Mouse (Mus musculus): ENCODE results near the gene Dlg1.
A peak's percentile ranks its signal among the peaks of the same experiment; 100 is the strongest.

Dlg1 gene

GRCm38 (mm10) chr16:31865242-31865641, 202.0 kb downstream of the Dlg1 start:
- no peak for DNase-seq

GRCm38 (mm10) chr16:31866911-31867310, 203.7 kb downstream of the Dlg1 start:
- no peak for DNase-seq

GRCm38 (mm10) chr16:31867736-31868135, 204.5 kb downstream of the Dlg1 start:
- DNase-seq: no peak

GRCm38 (mm10) chr16:31873721-31874120, 210.5 kb downstream of the Dlg1 start:
- DNase-seq: no peak

DNA sequence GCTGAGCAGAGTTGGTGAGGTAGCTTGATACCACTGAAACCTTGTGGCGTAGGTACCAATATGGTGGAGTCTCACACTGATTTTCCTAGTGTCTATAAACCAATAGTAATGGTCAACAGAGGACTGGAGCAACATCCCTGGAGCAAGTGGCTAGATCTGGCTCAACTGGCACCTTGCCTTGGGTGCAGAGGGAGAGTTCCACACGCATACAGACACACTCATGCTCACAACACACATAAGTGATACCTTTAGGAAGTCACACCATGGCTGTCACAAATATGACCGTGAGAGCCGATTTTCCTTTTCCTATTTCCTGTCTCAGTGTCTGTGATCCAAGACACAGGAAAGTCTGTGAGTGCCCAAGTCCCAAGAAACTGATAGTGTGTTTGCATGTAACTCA, 212.1 kb downstream of the Dlg1 start:
- no peak for DNase-seq

- DNase-seq: no peak
These were observed 213.1 kb downstream of the Dlg1 start for GRCm38 (mm10) chr16:31876386-31876785.

- no peak for DNase-seq
These were observed 214.8 kb downstream of the Dlg1 start for GRCm38 (mm10) chr16:31878052-31878451.

DNA sequence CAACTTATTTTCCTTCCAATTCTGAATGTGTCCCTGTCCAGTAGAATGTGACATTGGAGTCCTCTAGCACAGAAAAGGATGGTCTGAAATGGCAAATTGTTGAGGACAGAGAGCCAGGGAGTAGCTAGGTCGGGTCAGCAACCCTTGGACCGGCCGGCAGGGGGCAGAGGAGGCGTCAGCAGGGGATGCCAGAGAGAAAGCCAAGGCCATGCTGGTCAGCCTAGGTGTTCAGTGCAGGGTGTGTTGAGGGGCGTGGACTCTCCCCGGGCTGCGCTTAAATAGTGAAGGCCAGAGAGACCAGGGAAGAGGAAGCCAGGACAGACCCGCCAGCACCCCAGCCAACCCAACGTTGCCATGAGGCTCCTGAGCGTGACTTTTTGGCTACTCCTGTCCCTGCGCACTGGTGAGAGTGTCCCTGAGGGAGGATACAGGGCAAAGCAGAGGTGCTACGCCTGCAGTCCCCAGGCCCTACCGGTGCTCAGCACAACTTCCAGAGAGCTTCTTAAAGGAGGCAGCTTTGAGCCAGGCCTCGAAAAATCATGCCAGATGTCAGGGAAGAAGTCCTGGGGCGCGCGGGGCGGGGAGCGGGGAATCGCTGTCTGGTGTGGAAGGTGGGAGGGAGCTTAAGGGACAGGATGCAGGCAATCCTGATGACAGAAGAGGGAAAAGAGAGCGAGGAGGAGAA, 215.5 kb downstream of the Dlg1 start, which contains the start of gene Meltf:
Gene Meltf (plus strand): TSS at position 238 of the 685 bp plus-strand sequence.
- DNase-seq: peak; percentile 73 to 82

DNA sequence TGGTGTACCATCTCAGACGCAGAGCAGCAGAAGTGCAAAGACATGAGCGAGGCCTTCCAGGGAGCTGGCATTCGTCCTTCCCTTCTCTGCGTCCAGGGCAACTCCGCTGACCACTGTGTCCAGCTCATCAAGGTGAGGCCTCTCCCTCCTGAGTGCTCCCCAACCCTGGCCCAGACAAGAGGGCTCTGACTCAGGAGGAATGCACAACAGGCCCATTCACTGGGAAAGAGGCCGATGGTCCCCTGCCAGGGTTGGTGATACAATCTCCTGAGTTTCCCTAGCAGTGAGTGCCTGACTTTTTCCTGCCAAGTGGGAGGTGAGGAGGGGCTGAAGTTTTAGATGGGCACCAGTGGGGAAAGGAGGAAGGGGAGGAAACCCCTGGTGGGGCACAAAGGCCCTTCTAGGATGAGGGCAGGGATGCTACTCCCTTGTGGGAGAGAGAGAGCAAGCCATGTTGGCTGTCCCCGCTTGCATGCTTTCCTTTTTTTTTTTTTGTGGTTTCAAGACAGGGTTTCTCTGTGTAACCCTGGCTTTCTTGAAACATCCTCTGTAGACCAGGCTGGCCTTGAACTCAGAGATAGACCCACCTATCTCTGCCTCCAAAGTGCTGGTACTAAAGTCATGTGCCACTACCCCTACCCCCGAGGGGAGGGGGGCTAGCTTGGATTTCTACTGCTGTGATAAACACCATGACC, 217.1 kb downstream of the Dlg1 start:
- DNase-seq: no peak

GRCm38 (mm10) chr16:31882381-31882908, 219.2 kb downstream of the Dlg1 start:
- DNase-seq: no peak

DNA sequence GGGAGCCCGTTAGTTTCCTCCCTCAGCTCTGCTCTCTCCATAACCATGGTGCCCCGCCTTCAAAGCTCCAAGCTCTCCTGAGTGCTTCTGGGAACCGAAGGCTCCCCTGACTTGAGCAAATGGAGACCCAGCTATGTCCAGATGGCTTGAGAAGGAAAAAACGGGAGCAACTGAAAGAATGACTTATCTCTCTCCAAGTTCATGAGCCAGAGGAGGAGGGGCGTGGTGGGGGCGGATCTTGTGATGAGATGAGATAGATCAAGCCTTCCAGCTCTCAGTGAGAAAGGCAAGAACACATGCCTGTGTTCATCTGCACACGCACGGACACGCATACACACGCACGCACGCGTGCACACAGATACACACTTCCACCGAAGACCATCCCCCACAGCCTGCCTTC, 220.1 kb downstream of the Dlg1 start:
- no peak for DNase-seq

DNA sequence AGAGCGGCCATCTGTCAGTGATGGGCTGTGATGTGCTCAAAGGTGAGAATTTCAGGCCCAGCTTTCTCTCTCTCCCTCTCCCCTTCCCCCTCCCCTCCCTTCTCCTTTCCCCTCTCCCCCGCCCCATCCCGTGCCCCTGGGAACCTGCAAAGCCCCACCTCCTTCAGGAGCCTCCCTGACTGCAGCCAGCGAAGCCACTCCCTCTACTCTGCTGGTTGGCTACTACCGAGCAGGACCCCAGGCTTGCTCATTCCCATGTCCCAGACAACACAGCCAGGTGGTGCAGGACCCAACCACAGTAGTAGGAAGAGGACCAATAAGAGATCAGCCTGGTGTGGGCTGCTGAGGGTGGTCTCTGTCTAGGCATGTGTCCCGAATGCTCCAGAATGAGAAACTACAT, 220.7 kb downstream of the Dlg1 start:
- no peak for DNase-seq

- DNase-seq: no peak
These were observed 227.7 kb downstream of the Dlg1 start for GRCm38 (mm10) chr16:31890907-31891306.

- DNase-seq: no peak
These were observed 230.3 kb downstream of the Dlg1 start for GRCm38 (mm10) chr16:31893396-31894141.

GRCm38 (mm10) chr16:31896971-31897774, 233.9 kb downstream of the Dlg1 start:
- peak; percentile 39 to 56 for DNase-seq

- DNase-seq: no peak
These were observed 235.5 kb downstream of the Dlg1 start for GRCm38 (mm10) chr16:31898546-31899326.

DNA sequence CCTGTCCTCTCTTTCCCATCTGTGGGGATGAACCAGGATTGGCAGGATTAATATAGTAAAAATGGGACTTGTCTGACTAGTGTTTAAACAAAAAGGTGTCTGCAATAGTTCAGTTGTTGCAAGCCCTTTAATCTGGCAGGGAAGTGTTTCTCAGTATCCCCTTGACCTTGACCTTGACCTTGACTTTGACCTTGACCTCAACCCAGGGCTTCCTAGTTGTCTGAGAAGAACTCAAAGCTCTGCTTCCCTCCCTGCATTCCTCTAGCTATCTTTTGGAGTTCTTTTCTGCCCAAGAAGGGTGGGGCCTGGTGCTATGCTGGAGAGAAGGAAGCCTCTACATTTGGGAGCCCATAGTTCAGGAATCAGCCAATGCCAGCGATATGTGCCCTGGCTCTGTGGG, 238.6 kb downstream of the Dlg1 start:
- DNase-seq: no peak

GRCm38 (mm10) chr16:31903239-31903638, 240.0 kb downstream of the Dlg1 start:
- no peak for DNase-seq

GRCm38 (mm10) chr16:31905331-31905730, 242.1 kb downstream of the Dlg1 start:
- DNase-seq: no peak

- DNase-seq: no peak
These were observed 242.9 kb downstream of the Dlg1 start for GRCm38 (mm10) chr16:31905891-31906825.

GRCm38 (mm10) chr16:31906896-31907295, 243.7 kb downstream of the Dlg1 start:
- DNase-seq: peak; percentile 37 to 52
